Mouse (Mus musculus) forebrain, embryonic 12.5 days (tissue): ENCODE measurements at regions not wholly inside any gene's neighbourhood (a gene's known extent, or its start where the extent isn't known, plus 50 kb on each side); places are given as distances from the start of the nearest gene placed in this dataset.
A peak's percentile ranks its signal among the peaks of the same experiment; 100 is the strongest.

Source experiments
- ATAC-seq: fragments of 200-750 bp; cut with Nextera tagmentation; 2 replicates; pipeline ENCODE4 v1.8.0; 2017; ENCODE audit warnings: moderate TSS enrichment; ENCODE audit not compliant: low FRiP score
- H3K27ac ChIP-seq: fragments of 300-500 bp; sonication (generic); 2 replicates; pipeline ENCODE4 v1.5.1; 2016; ENCODE audit warnings: mild to moderate bottlenecking
- H3K27me3 ChIP-seq: fragments of 300-500 bp; sonication (generic); 2 replicates; pipeline ENCODE4 v1.6.1; 2016; ENCODE audit warnings: mild to moderate bottlenecking
- H3K36me3 ChIP-seq: fragments of 300-500 bp; sonication (generic); replicated peaks from 2 replicates; pipeline ENCODE4 v1.6.1; 2016; ENCODE audit warnings: mild to moderate bottlenecking
- H3K4me1 ChIP-seq: fragments of 300-500 bp; sonication (generic); 2 replicates; pipeline ENCODE4 v1.6.1; 2016
- H3K4me2 ChIP-seq: fragments of 300-500 bp; sonication (generic); 2 replicates; pipeline ENCODE4 v1.6.1; 2016; ENCODE audit warnings: mild to moderate bottlenecking, moderate library complexity
- H3K4me3 ChIP-seq: fragments of 300-500 bp; sonication (generic); replicated peaks from 2 replicates; pipeline ENCODE4 v1.5.1; 2016; ENCODE audit warnings: mild to moderate bottlenecking
- H3K9ac ChIP-seq: fragments of 300-500 bp; sonication (generic); 2 replicates; pipeline ENCODE4 v1.6.1; 2016; ENCODE audit warnings: mild to moderate bottlenecking
- H3K9me3 ChIP-seq: fragments of 300-500 bp; sonication (generic); 2 replicates; pipeline ENCODE4 v1.6.1; 2016
- WGBS: fragments of 180-500 bp; shearing (Covaris S2); methylation state at CpG from one replicate; pipeline ENCODE4 v1.1.7; 2016; 5-methylcytosine and 5-hydroxymethylcytosine counted together

- Histone ChIP-seq H3K9me3 (no peaks in the 10 kb centered on the region), H3K9ac (no peak overlapping the region), H3K4me3 (no peak overlapping the region), H3K4me2 (no peak overlapping the region), H3K4me1 (no peaks in the 10 kb centered on the region), H3K27ac (no peak overlapping the region), H3K36me3 (no peaks in the 10 kb centered on the region), H3K27me3 (no peaks in the 10 kb centered on the region; the same call in 1 of the 2 replicates)
- 85% methylated on average over 2 of the region's 2 CpGs for WGBS
- no peak for ATAC-seq
Measured at GRCm38 (mm10) chr16:5438405-5438804, 182.6 kb upstream of the Eef2kmt start.

- Histone ChIP-seq H3K4me3 (no peak overlapping the region), H3K9ac (no peak overlapping the region), H3K36me3 (no peaks in the 10 kb centered on the region), H3K4me1 (no peaks in the 10 kb centered on the region), H3K9me3 (no peaks in the 10 kb centered on the region), H3K27ac (0 out of 2 replicates have a peak overlapping the region, but pooled peaks have one; percentile 8), H3K27me3 (no peaks in the 10 kb centered on the region), H3K4me2 (no peak overlapping the region)
- WGBS = 84% methylated on average over 5 of the region's 5 CpGs
- ATAC-seq = no peak
Measured at GRCm38 (mm10) chr16:5431689-5432088, 175.9 kb upstream of the Eef2kmt start.

- ATAC-seq = no peak
- no peaks in the 10 kb centered on the region for H3K36me3 ChIP-seq
- 0 out of 2 replicates have a peak overlapping the region, but pooled peaks have one; percentile 8 for H3K27ac ChIP-seq
- H3K4me2 ChIP-seq = no peak overlapping the region
- H3K27me3 ChIP-seq = no peaks in the 10 kb centered on the region
- no peak overlapping the region for H3K9ac ChIP-seq
- H3K9me3 ChIP-seq = no peaks in the 10 kb centered on the region
- no peaks in the 10 kb centered on the region for H3K4me1 ChIP-seq
- whole genome bisulfite sequencing = 83% methylated on average over 3 of the region's 3 CpGs
- no peak overlapping the region for H3K4me3 ChIP-seq
Measured at GRCm38 (mm10) chr16:5431111-5431510, 175.3 kb upstream of the Eef2kmt start.

GRCm38 (mm10) chr16:5429466-5429865 lies 173.7 kb upstream of the Eef2kmt start:
- ATAC-seq = no peak
- Histone ChIP-seq H3K9me3 (no peaks in the 10 kb centered on the region), H3K27ac (no peak overlapping the region), H3K4me2 (no peak overlapping the region), H3K9ac (no peak overlapping the region), H3K4me1 (no peaks in the 10 kb centered on the region), H3K4me3 (no peak overlapping the region), H3K36me3 (no peaks in the 10 kb centered on the region), H3K27me3 (no peaks in the 10 kb centered on the region)
- 83% methylated on average over 2 of the region's 2 CpGs for WGBS

- no peak overlapping the region for H3K4me3 ChIP-seq
- no peak overlapping the region for H3K9ac ChIP-seq
- no peaks in the 10 kb centered on the region for H3K4me1 ChIP-seq
- no peaks in the 10 kb centered on the region for H3K36me3 ChIP-seq
- 88% methylated on average over 2 of the region's 2 CpGs for WGBS
- H3K27me3 ChIP-seq = no peaks in the 10 kb centered on the region
- no peaks in the 10 kb centered on the region for H3K9me3 ChIP-seq
- H3K4me2 ChIP-seq = no peak overlapping the region
- no peak overlapping the region for H3K27ac ChIP-seq
- no peak for ATAC-seq
Measured at GRCm38 (mm10) chr16:5425908-5426307, 170.1 kb upstream of the Eef2kmt start.

GRCm38 (mm10) chr16:5422041-5422440 lies 166.3 kb upstream of the Eef2kmt start:
- no peak for ATAC-seq
- H3K27ac ChIP-seq = no peak overlapping the region
- no peaks in the 10 kb centered on the region for H3K4me1 ChIP-seq
- no peaks in the 10 kb centered on the region for H3K36me3 ChIP-seq
- H3K4me3 ChIP-seq = no peak overlapping the region
- no peak overlapping the region for H3K9ac ChIP-seq
- no peaks in the 10 kb centered on the region for H3K27me3 ChIP-seq
- H3K4me2 ChIP-seq = no peak overlapping the region
- no peaks in the 10 kb centered on the region for H3K9me3 ChIP-seq
- 91% methylated on average over 6 of the region's 6 CpGs for WGBS

GRCm38 (mm10) chr16:5421591-5421990 lies 165.8 kb upstream of the Eef2kmt start:
- 81% methylated on average over 5 of the region's 5 CpGs for WGBS
- Histone ChIP-seq H3K4me3 (no peak overlapping the region), H3K9ac (no peak overlapping the region), H3K27ac (no peak overlapping the region), H3K9me3 (no peaks in the 10 kb centered on the region), H3K27me3 (no peaks in the 10 kb centered on the region), H3K4me1 (no peaks in the 10 kb centered on the region), H3K4me2 (no peak overlapping the region), H3K36me3 (no peaks in the 10 kb centered on the region)
- ATAC-seq = no peak

GRCm38 (mm10) chr16:5419467-5419866 lies 163.7 kb upstream of the Eef2kmt start:
- Histone ChIP-seq H3K4me2 (no peak overlapping the region), H3K9me3 (no peaks in the 10 kb centered on the region)

GRCm38 (mm10) chr16:5418462-5419197 lies 162.8 kb upstream of the Eef2kmt start:
- Histone ChIP-seq H3K4me3 (no peak overlapping the region), H3K4me1 (no peaks in the 10 kb centered on the region), H3K4me2 (no peak overlapping the region), H3K27ac (no peak overlapping the region), H3K36me3 (no peaks in the 10 kb centered on the region), H3K27me3 (no peaks in the 10 kb centered on the region), H3K9me3 (no peaks in the 10 kb centered on the region), H3K9ac (no peak overlapping the region)
- ATAC-seq = no peak
- 69% methylated on average over 4 of the region's 4 CpGs for WGBS

More at GRCm38 (mm10) chr16:5419467-5419866, 163.7 kb upstream of the Eef2kmt start:
- H3K36me3 ChIP-seq = no peaks in the 10 kb centered on the region
- no peaks in the 10 kb centered on the region for H3K27me3 ChIP-seq
- no peak overlapping the region for H3K4me3 ChIP-seq
- H3K9ac ChIP-seq = no peak overlapping the region
- ATAC-seq = no peak
- no peak overlapping the region for H3K27ac ChIP-seq
- WGBS = 80% methylated on average over 3 of the region's 3 CpGs
- no peaks in the 10 kb centered on the region for H3K4me1 ChIP-seq

- H3K4me3 ChIP-seq = no peak overlapping the region
- H3K9ac ChIP-seq = no peak overlapping the region
- no peak overlapping the region for H3K27ac ChIP-seq
- WGBS = 87% methylated on average over 4 of the region's 4 CpGs
- no peak overlapping the region for H3K4me2 ChIP-seq
- H3K36me3 ChIP-seq = no peaks in the 10 kb centered on the region
- no peaks in the 10 kb centered on the region for H3K4me1 ChIP-seq
- H3K27me3 ChIP-seq = no peaks in the 10 kb centered on the region
- H3K9me3 ChIP-seq = no peaks in the 10 kb centered on the region
- ATAC-seq = no peak
Measured at GRCm38 (mm10) chr16:5415310-5415709, 159.5 kb upstream of the Eef2kmt start.

GRCm38 (mm10) chr16:5411819-5412385 lies 156.1 kb upstream of the Eef2kmt start:
- ATAC-seq = no peak
- no peaks in the 10 kb centered on the region for H3K4me1 ChIP-seq
- no peaks in the 10 kb centered on the region for H3K36me3 ChIP-seq
- no peak overlapping the region for H3K27ac ChIP-seq
- H3K4me3 ChIP-seq = no peak overlapping the region
- no peaks in the 10 kb centered on the region for H3K9me3 ChIP-seq
- peaks cover 4% of the 10 kb centered on the region; the same call in 1 of the 2 replicates for H3K27me3 ChIP-seq
- no peak overlapping the region for H3K9ac ChIP-seq
- no peak overlapping the region for H3K4me2 ChIP-seq
- 48% methylated on average over 5 of the region's 5 CpGs for WGBS

GRCm38 (mm10) chr16:5406711-5407110 lies 150.9 kb upstream of the Eef2kmt start:
- Histone ChIP-seq H3K4me1 (no peaks in the 10 kb centered on the region), H3K9me3 (no peaks in the 10 kb centered on the region), H3K36me3 (no peaks in the 10 kb centered on the region), H3K27ac (no peak overlapping the region), H3K4me3 (no peak overlapping the region), H3K27me3 (peaks cover 19% of the 10 kb centered on the region), H3K9ac (no peak overlapping the region), H3K4me2 (no peak overlapping the region)
- 5% methylated on average over 11 of the region's 11 CpGs for WGBS
- ATAC-seq = no peak

GRCm38 (mm10) chr16:5393336-5393735 lies 137.6 kb upstream of the Eef2kmt start:
- Histone ChIP-seq H3K36me3 (no peaks in the 10 kb centered on the region), H3K4me3 (no peak overlapping the region), H3K4me1 (peaks cover 4% of the 10 kb centered on the region; the same call in 1 of the 2 replicates), H3K27me3 (no peaks in the 10 kb centered on the region), H3K9ac (no peak overlapping the region), H3K27ac (no peak overlapping the region), H3K9me3 (no peaks in the 10 kb centered on the region), H3K4me2 (no peak overlapping the region)
- WGBS = 83% methylated on average over 5 of the region's 5 CpGs
- ATAC-seq = no peak
